Mouse (Mus musculus) cerebellum, adult 9-11 months (tissue): ENCODE results near the gene Eif2b5.
A peak's percentile ranks its signal among the peaks of the same experiment; 100 is the strongest.

Experiments
- DNase-seq: peaks from one replicate; pipeline ENCODE4 v3.0.0; 2022

Gene Eif2b5

DNA sequence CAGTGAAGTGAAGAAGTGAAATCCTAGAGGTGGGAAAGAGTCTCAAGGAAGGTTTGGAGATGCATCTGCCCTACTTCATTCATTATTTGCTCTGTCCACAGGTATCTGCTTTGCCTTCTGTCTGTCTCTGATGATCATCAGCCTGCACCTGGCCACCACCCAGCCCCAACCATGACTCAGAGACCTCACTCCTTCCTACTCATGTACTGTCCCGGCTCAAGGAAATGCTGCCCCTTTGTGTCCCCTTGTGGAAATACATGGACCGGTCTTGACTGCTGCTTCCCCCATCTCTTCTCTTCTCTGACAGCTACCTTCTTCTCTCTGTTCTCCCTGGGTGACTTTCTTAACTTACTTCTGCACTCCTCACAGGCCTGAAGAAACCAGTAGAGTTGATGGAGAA, 8.0 kb upstream of the Eif2b5 start:
- no peak for DNase-seq

DNA sequence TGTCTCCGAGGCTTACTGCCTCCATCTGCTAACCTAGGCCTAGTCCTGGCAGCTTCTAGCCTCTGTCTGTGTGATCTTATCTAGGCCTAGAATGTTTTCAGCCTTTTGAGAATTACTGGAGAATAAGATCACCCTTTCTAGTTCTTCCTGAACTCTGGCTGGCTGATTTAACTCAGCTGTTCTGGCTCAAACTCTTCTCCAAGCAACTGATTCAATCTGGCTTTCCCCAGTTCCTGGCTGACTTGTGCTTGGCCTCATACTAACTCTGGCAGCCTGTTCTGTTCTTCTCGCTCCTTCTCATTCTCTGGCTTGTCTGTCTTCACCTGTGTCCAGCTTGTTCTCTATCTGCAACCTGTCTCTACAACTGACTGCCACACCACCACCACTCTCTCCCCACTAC, 7.3 kb upstream of the Eif2b5 start:
- no peak for DNase-seq

DNA sequence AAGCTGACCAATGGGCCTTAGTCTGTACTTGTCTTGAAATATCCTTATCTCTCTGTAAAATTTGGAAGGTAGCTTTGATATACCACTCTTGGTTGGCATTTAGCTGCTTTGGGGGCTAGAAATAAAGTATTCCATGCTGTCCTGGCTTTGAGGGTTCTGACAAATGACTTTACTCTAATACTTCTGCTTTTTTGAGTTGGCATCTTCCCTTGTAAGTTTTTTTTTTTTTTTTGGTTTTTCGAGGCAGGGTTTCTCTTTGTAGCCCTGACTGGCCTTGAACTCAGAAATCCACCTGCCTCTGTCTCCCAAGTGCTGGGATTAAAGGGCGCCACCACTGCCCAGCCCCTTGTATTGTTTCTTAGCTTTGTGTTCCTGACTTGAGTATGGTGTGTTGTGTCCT, 5.2 kb upstream of the Eif2b5 start:
- DNase-seq, result no peak

DNA sequence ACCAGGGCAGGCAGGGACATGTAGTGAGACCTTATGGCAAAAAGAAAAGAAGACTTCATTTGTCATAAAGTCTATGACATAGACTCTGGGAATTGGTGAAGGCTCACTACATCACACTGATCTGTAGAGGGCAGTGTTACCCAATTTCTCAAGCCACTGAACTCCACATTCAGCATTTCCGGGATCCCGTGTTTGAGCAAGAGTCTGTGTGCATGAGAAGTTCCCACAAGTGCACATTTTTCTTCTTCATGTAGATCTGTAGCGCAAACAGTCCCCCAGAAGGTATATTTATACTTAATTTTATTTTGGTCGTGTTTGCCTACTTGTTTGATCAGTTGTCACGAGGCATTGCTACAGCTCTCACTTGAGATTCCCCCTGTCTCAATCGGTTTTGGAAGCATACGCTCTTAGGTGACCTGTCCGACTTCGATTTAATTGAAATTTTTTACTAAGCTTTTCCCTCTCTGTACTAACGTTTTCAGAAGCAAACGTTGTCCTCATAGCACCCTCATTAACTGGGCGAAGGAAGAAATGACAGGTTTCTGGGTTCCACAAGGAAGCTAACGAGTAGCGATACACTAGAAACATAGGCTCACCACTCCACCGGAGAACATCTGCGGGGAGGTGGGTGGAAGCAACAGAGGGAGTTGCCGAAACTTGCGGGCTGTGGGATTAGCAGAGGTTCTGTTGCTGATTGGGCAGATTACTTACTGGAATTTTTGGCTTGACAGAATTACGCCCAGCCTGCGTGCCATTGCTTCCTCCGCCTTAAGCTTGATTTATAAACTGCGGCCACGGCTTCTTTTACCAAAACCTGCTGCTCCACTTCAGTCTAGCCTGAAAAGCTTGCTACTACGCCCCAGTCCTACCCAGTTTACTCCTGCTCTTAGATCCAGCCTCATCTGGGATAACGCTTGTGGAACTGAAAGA, 1.7 kb upstream of the Eif2b5 start:
- peak; percentile 66 for DNase-seq

DNA sequence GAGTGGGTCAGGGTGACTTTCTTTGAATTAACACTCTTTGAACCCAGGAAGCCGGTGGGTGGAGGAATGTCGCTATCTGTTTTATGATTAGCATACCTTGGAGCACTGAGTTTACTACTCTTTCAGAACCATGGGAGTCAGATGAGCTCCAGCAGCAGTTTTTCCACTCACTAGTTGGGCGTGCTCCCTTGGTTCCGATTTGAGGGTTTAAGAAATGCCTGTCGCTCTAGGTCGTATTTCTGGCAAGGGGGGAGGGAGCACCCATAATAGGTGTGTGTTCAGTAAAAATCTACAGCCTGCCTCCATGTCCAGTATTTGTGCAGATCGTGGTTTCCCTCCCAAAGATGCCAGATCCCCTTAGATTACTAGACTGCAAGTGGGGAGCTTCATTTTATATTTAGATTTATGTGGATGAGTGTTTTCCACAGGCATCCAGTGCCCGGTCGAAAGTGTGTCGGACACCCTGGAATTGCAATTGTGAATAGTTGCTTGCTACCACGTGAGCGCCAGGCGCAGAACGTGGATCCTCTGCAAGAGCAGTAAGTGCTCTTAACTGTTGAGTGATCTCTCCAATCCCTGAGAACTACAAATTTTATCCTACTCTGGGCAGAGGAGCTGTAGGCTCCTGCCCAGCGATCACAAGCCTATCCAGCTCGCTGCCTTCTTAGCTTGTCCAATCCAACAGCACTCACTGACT, 489 bp upstream of the Eif2b5 start:
- DNase-seq, result peak; percentile 47

DNA sequence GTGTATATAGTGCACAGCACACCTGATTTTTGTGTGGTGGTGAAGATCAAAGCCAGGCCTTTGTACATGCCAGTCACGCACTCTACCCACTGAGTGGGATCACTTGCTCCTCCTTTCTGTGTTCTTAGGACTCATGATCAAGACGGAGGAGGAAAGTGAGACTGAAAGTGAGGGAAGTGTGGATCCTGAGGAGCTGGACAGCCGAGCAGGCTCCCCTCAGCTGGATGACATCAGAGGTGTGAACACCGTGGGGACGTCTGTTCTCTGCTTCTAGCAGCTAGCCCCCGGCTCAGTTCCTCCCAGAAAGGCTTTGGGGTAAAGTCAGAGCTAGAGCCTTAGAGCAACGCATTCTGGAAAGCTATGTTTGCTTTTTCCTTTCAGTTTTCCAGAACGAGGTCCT, 7.4 kb downstream of the Eif2b5 start:
- DNase-seq, result no peak

DNA sequence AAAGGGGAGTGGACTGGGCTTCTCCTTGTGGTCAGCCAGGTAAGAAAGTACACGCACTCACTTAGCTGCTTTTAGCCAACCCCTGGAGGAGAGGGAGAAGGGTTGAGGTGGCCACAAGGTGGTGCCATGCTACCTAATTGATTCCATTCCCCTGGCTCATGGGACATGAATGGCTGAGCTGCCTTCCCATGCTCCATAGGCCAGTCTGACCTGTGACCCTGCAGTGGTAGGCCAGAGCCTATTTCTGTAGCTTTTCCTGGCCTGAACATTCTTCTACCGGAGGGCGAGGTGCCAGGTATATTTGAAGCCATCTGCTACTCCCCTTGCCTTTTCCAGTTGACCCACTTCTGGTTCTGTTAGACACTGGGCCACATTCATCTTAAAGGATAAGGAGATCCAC, 10.7 kb downstream of the Eif2b5 start:
- DNase-seq, result peak; percentile 73

DNA sequence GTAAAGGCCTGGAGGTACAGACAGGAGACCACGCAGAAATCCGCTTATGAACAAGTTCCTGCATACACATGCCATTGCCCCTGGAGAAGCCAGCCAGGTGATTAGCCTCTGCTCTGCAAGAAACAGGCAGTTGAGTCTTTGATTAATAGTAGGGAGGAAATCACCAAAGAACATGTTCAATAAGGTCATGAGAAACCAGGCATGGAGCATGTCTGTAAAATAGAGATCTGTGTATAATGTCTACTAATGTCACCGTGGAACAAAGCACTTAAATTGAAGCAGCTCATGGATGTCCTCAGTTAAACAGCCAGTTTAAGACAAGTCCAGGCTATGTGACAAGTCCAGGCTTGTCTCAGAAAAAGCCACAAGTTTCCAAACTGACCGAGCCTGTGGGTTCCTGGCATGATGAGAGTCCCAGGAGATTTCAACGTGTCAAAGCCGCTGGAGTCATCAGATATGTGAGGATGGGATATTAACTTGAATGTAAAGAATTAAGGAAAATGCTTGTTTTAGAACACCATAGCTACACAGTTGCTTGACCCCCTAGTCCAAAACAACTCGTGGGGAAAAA, 12.7 kb downstream of the Eif2b5 start:
- DNase-seq, result no peak

DNA sequence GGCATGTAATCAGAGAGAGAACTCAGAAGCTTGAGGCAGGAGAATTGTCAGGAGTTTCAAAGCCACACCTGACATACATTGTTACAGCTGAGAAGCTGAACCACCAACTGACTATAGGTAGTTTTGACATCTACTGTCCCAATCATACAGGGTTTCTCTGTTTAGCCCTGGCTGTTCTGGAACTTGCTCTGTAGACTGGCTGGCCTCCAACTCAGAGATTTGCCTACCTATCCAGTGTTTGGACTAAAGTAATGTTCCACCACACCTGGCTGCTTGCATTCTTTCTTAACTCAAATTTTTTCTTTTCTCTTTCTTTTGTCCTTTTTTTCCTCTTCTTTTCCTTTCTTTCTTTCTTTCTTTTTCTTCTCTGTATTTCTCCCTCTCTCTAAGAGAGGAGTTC, 17.4 kb downstream of the Eif2b5 start:
- no peak for DNase-seq

DNA sequence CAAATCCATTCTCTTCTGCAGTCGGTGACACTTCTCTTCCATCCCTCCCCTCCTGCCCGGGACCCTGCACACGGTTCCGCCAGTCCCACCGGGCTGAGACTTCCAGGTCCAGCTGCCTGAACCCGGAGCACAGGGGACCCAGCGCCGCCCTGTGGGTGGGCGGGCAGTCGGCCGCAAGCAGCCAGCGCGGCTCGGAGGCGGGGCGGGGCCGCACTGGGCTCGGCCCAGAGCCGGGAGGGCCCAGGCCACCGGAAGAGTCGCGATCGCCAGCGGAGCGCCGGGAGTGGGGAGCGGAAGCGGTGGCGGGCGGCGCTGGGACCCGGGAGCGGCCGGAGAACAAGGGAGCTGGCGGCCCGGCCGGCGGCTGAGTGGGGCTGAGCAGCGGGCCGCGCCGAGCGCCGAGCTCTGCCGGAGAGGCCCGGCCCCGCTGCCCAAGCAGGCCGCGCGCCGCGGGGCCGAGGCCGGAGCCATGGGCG, 18.1 kb downstream of the Eif2b5 start, which contains the start of gene Dvl3:
Gene Dvl3, plus strand, starts transcription at position 257 of the 476 bp plus-strand sequence.
- DNase-seq, result peak; percentile 91

DNA sequence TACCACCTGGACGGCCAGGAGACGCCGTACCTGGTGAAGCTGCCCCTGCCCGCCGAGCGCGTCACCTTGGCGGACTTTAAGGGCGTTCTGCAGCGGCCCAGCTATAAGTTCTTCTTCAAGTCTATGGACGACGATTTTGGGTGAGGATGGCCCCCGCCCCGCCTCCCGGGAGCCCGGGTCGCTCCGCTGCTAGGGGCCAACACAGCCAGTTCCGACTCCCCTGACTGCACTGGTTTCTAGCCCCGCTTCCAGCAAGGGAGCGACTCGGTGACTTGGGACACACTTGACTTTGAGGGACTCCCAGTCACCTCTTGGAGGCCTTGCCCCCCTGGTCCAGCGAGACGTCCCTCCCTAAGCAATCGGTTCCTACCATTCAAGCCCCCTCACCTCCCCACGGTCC, 18.6 kb downstream of the Eif2b5 start:
- DNase-seq, result no peak

DNA sequence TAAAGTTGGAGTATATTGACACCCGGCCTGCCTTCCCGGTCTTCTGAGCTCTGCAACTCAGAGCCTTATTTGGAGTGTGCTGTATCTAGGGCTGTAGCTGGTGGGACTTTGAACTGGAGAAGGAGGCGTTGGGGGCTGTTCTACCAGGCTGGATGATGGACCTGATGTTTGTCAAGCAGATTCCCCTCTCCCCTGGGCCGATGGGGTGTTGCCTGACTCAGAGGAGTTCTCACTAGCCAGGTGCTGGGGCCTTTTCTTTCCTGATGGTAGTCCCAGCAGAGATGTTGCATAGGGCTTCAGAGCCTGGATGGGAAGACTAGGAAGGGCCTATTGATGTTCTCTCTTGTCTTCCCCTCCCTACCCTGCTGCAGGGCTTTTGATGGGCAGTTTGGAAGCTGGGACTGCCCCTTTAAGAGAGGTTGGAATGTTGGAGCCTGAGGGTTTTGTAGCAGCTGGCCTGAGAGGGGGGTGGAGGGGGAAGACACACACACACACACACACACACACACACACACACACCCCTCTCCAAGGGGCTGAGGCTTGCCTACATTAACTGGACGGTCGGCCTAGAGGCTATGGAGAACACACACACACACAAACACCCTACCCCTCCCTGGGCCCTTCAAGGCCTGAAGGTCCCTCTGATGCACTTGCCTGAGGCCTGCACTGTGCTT, 19.2 kb downstream of the Eif2b5 start:
- no peak for DNase-seq

DNA sequence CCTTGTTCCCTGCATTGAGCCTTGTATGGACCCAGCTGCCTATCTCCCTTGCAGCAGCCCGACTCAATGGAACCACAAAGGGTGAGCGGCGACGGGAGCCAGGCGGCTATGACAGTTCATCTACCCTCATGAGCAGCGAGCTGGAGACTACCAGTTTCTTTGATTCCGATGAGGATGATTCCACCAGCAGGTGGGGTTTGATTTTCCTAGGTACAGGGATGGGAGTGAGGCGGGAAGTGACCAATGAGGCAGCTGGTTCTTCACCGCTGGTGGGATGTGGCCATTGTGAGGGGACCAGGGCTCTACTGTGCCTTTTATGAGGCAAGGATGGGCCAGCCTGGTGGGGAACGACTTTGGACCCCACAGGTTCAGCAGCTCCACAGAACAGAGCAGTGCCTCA, 25.3 kb downstream of the Eif2b5 start:
- no peak for DNase-seq

DNA sequence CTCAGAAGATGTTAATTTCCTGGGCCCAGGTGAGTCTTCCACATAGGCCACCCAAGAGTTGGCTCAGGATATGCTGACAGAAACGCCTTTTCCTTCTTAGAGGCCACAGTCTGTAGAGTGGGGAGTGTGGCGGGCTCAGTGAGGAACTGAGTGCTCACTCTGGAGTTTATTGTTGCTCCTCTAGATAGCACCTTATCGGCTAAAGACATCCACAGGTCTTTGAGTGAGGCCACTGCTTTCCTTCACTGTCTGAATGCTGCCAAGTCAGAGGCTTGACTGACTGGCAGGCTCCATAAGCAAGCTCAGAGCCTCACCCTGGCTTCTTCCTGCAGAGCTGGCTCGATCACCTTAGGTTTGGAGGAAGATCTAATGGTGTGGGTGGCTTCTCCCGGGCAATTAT, 30.2 kb downstream of the Eif2b5 start:
- no peak for DNase-seq

DNA sequence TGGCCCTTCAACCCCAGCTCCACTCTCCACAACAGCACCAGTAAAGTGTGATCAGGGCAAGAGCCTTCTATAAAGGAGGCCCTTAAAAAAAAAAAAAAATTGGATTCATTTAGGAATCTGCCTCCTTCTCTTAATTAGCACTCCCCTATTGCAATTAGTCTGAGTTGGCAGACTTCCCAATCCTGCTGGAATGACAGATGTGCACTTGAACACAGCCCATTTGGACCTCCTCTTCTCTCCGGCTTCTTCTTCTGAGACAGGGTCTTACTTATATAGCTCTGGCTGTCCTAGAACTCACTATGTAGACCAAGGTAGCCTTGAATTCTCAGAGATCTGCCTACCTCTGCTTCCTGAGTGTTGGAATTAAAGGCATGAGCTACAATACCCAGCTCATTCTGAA, 30.8 kb downstream of the Eif2b5 start:
- no peak for DNase-seq

DNA sequence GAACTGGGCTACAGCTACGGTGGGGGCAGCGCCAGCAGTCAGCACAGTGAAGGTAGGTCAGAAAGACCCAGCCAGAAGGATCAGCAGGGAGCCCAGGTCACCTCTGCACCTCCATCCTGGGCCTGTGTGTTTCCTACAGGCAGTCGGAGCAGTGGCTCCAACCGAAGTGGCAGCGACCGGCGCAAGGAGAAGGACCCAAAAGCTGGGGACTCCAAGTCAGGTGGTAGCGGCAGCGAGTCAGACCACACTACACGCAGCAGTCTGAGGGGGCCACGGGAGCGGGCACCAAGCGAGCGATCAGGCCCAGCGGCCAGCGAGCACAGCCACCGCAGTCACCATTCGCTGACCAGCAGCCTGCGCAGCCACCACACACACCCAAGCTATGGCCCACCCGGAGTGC, 32.3 kb downstream of the Eif2b5 start:
- no peak for DNase-seq

DNA sequence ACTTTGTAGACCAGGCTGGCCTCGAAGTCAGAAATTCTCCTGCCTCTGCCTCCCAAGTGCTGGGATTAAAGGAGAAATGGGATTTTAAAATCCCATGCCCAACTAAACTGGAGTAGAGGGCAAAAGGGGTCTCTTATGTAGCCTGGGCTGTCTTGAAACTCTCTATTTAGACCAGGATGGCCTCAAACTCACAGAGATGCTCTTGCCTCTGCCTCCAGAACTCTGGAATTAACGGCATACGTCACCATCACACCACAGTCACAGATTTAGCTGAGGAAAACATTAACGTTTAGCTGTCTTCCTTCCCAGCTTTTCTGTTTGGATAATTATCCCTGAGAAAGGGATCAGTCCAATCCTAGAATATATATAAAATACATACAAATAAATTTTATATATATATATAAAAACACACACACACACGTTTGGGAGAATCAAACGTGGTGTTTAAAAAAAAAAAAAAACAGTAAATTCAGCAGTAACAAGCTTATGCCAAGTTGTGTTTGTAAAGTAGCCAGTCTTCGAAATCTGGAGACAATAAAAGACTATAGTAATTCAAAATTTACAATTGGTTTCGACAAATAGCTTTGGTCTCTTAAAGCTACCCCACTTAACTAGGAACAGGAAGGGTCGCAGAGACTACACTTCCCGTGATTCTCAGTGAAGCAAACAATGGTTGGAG, 36.1 kb downstream of the Eif2b5 start:
- DNase-seq, result no peak

DNA sequence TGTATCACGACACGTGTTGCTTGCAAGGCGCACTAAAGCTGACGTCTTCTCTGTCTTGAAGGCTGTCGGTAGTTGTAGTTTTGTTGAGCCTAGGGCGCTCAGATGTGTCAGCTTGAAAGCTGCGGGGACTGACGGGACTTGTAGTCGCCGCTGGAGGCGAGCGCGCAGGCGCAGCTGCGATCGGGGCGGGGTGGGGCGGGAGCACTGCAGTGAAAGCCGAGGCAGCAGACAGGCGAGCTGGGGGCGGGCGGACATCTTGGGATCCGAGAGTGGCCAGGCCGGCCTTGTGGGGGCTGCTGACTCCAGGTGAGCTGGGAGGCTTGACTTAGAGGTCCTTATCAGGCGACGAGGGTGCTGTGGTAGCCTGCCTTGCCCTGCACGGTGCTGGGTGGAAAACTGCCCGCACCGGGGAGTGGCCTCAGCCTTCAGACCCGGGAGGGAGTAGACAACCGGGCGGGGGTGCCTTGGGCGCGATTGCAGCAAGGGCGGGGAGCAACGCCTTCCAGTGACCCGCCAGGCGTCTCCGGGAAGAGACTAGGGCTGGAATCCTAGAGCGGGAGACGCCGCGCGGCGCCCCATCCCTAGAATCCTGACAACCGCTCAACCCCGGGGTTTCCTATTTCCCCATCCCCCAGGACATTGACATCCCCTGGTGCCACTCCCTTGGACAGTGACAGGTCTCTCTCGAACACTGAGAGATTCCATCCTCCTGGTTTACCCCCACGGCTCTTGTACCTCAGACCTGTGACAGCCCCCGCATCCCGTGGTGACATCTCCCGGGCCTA, 36.9 kb downstream of the Eif2b5 start, which contains the start of gene Ap2m1:
Gene Ap2m1, plus strand, starts transcription at position 183 of the 785 bp plus-strand sequence.
- DNase-seq, result peak; percentile 98

DNA sequence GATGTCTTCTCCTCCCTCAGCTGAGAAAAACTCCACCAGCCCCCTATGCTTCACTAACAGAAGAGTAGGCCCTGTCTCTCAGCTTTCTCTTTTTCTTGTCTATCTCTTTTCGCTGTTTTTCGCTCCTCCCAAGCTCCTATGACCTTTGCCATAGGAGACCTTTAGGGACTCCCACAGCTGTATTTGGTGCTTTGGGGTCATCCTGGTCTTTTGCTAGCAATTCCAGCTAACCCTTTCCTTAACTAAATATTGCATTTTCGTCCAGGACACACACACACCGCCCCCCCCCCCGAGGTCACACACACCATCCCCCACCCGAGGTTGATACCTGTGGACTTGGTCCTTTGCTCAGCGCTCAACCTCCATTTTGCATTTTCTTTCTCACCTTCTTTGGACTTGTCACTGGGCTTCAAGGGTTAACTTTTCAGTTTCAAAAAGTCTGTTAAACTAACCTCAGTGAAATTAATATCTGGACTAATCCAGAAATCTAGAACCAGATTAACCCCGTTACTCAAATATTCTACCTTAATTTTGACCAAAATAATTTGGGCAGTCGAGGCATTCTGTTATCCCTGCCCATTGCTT, 37.6 kb downstream of the Eif2b5 start:
- DNase-seq, result no peak

DNA sequence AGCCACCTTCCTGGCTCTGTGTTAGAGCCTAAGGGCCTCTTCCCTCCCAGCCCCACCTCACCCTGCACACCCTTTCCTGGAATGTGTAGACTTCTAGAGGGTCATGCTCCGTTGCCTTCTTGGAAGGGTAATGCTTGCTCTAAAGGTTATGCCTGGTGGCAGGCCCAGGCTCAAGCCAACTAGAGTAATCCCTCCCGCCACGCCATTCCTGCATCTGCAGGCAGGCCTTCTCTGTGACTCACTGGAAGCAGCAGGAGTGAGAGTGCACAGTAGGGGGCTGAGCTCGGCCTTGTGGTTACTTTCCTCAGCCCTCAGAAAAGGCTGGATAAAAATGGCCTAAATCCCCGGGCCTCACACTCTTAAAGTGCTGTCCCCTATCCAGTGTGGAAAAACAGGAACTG, 38.5 kb downstream of the Eif2b5 start:
- peak; percentile 59 for DNase-seq
